Mouse (Mus musculus): ENCODE measurements at regions not wholly inside any gene's neighbourhood (a gene's known extent, or its start where the extent isn't known, plus 50 kb on each side); places are given as distances from the start of the nearest gene placed in this dataset.

DNA sequence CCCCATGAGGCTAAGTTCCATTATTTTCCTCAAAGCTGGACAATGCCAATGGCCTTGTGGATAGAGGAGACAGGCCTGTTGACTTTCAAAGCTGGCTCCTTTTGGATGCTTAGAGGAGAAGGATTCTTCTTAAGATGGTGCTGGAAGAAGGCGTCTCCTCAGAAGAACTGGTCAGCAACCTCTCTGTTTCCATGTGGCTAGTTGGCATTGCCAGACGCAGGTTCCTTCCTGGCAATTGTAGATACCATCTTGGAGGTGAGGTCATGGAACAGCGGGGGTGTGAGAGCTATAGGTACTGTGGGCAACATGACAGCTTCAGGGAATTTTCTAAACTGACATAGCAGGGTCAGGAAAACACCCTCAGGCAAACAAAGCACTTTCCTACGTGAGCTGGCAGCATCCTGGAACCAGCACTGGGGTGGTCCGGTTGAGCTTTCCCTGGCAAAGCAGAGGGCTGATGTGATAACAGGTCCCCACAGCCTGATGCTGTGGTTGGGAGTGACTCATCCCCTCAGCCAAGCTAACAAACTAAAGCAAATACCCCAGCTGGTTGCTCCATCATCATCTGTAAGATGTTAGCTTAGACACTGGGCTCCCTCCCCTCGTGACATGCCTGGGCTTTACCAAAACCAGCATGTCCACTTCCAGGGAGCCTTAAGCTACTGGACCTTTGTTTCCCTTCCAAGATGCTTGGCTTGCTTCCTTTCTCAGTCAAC, 348.5 kb downstream of the Gm49356 start:
- TF ChIP-seq CTCF (IDR thresholded peaks at IDR 0.05; ENCODE audit: borderline replicate concordance, insufficient read depth, low read depth, low read length) (no peak), POLR2A (IDR thresholded peaks at IDR 0.05; ENCODE audit: borderline replicate concordance, insufficient read depth, low read length) (no peak)
